Mouse (Mus musculus): ENCODE results near the gene Nutm1.

- TF ChIP-seq POLR2A (IDR thresholded peaks at IDR 0.05; ENCODE audit: borderline replicate concordance, insufficient read depth, low read length) (no peak), CTCF (IDR thresholded peaks at IDR 0.05; ENCODE audit: borderline replicate concordance, insufficient read depth, low read depth, low read length) (no peak)
Observed at GRCm38 (mm10) chr2:112203056-112203455, 56.0 kb downstream of the Nutm1 start.

Data from cerebellum, adult 2 months (tissue).